Mouse (Mus musculus) left cerebral cortex, adult 2 months (tissue): ENCODE data around the gene Prss48. TPM values are rescaled to one million over a fixed set of nuclear protein-coding genes. Genes with fewer than 3 reads are reported as not detected.

Experiments used
- DNase-seq, 2 experiments: peaks; one replicate each; pipeline ENCODE4 v3.0.0; 2021 to 2022; ENCODE audit warnings: low spot score in 2 of 2, mixed read lengths in 1 of 2; ENCODE audit errors: extremely low spot score in 1 of 2
- H3K27ac ChIP-seq: fragments of 200-600 bp; 2 replicates; pipeline ENCODE4 v1.8.1; 2022
- H3K4me3 ChIP-seq: fragments of 200-600 bp; 2 replicates; pipeline ENCODE4 v1.8.1; 2022
- CTCF ChIP-seq: fragments of 200-600 bp; IDR thresholded peaks from 2 replicates; pipeline ENCODE4 v1.8.1; 2022; ENCODE audit warnings: antibody characterized with exemption, mild to moderate bottlenecking, moderate library complexity
- intact Hi-C: fragments of 180-260 bp; cut with DNase I; formaldehyde crosslinking; loops from one replicate; pipeline ENCODE4 v1.15.1; 2025
- long read RNA-seq, 2 experiments: library from polyadenylated mRNA; stranded (forward); transcript quantifications; one replicate each; pipeline ENCODE4 v2.0.0; 2021; ENCODE audit warnings: borderline mapping rate in 2 of 2
- total RNA-seq, 2 experiments: library from RNA; stranded (reverse); gene quantifications; 2 replicates each; pipeline ENCODE4 v1.2.3; 2021

Prss48 gene
- total RNA-seq = not detected
- long read RNA-seq, experiment 1 = 0 reads
- long read RNA-seq, experiment 2 = 0 reads

GRCm38 (mm10) chr3:86002423-86002822 lies at the start of gene Prss48:
Prss48 (minus strand) TSS chr3:86002491.
- DNase-seq = no peak
- intact Hi-C loops = no loop called here
- Histone ChIP-seq H3K4me3 (no peak within 1 kb of the TSS), H3K27ac (no peak within 1 kb of the TSS)
- peak; percentile 38 for TF ChIP-seq CTCF

DNA sequence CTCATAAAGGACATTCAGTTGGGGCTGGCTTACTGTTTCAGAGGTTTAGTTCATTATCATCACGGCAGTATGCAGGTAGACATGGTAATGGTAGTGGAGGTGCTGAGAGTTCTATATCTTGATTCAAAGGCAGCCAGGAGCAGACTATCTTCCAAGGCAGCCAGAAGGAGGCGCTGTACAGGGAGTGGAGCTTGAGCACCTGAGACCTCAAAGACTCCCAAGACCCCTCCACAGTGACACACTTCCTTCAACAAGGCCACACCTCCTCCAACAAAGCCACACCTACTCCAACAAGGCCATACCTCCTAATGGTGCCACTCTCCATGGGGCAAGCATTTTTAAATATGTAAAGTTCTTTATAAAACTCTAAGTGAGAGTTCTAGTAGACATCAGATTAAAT lies 46.8 kb upstream of the Prss48 start:
- Histone ChIP-seq H3K27ac (no peak overlapping the region), H3K4me3 (no peak overlapping the region)
- intact Hi-C loops = no loop called here
- DNase-seq = no peak
- TF ChIP-seq CTCF = no peak

GRCm38 (mm10) chr3:86047686-86048408 lies 45.6 kb upstream of the Prss48 start:
- Histone ChIP-seq H3K27ac (no peak overlapping the region), H3K4me3 (no peak overlapping the region)
- intact Hi-C loops = no loop called here
- no peak; the same call in 1 of the 2 replicates for TF ChIP-seq CTCF
- DNase-seq = no peak

DNA sequence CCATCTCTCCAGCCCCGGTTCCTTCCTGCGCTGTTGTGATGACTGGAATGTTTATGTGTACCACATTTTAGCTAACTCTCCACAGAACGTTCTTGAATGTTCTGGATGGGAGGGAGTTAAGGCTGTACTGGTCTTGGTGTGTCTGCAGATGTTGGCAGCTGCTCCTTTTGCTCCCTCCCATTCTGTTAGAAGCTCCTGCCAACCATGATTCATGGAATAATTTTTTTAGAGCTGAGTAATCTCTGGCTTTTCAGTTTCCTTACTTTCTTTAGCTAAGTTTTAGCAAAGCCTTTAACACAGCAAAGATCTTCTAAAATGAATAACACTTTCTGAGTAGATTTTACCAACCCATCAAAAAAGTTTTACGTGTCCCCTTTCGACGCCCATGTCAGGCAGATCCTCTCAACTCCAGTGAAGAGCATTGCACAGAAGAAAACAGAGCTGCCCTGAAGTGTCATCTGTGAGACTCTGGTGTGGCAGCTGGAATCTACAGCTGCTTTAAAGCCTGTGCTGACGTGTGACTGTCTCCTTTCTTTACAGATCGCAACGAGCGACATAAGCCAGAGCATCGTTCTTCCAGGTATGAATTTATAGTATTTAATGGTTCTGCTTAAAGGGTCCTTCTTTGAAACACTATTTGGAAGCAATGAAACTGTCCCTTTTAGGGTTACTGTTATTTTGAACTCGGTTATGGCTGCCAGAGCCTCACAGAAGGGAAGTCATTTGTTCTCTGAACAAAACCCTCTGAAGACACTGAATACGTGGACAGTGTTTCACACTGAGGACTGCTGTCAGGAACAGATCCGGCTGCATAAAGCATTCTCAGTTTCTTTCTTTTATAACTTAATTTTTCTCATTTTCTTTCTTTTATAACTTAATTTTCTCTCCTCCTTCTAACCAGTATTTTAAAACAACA lies 38.3 kb upstream of the Prss48 start:
- intact Hi-C loops = no loop called here
- Histone ChIP-seq H3K27ac (peak overlapping the region; percentile 48; the same call in 1 of the 2 replicates), H3K4me3 (no peak overlapping the region)
- DNase-seq = no peak
- no peak for TF ChIP-seq CTCF

DNA sequence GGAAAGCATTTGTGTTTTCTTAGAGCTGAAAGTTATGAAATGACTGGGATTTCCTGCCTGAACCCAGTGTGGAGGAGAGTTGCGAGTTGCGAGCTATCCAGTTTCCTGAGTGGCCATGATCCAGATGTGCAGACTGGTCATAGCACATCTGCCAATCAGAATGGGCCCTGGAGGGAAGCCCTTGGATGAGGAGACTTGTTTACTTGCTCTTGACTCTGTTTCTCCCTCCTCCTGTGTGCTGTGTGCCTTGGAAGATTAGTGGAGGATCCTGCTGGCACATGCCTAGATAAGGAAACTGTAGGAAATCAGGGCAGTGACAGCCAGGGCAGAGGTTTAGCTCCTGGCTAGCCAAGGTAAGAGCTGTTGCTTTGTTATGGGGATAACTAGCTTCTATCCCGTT lies 36.4 kb upstream of the Prss48 start:
- H3K27ac ChIP-seq = peak overlapping the region; percentile 4
- no peak for TF ChIP-seq CTCF
- no peak for DNase-seq
- intact Hi-C loops = no loop called here
- no peak overlapping the region for H3K4me3 ChIP-seq

GRCm38 (mm10) chr3:86037926-86038484 lies 35.7 kb upstream of the Prss48 start:
- TF ChIP-seq CTCF = no peak
- no peak for DNase-seq
- no peak overlapping the region for H3K4me3 ChIP-seq
- H3K27ac ChIP-seq = peak overlapping the region; percentile 4; the same call in 1 of the 2 replicates
- intact Hi-C loops = no loop called here

GRCm38 (mm10) chr3:86033455-86034090 lies 31.3 kb upstream of the Prss48 start:
- no peak for DNase-seq
- Histone ChIP-seq H3K27ac (no peak overlapping the region), H3K4me3 (no peak overlapping the region)
- intact Hi-C loops = no loop called here
- TF ChIP-seq CTCF = no peak

GRCm38 (mm10) chr3:86030566-86030965 lies 28.3 kb upstream of the Prss48 start:
- DNase-seq = no peak
- no peak for TF ChIP-seq CTCF
- no peak overlapping the region for H3K27ac ChIP-seq
- intact Hi-C loops = no loop called here
- no peak overlapping the region for H3K4me3 ChIP-seq

GRCm38 (mm10) chr3:86028658-86029375 lies 26.5 kb upstream of the Prss48 start:
- Histone ChIP-seq H3K27ac (no peak overlapping the region), H3K4me3 (no peak overlapping the region)
- DNase-seq = no peak
- no peak for TF ChIP-seq CTCF
- intact Hi-C loops = no loop called here

DNA sequence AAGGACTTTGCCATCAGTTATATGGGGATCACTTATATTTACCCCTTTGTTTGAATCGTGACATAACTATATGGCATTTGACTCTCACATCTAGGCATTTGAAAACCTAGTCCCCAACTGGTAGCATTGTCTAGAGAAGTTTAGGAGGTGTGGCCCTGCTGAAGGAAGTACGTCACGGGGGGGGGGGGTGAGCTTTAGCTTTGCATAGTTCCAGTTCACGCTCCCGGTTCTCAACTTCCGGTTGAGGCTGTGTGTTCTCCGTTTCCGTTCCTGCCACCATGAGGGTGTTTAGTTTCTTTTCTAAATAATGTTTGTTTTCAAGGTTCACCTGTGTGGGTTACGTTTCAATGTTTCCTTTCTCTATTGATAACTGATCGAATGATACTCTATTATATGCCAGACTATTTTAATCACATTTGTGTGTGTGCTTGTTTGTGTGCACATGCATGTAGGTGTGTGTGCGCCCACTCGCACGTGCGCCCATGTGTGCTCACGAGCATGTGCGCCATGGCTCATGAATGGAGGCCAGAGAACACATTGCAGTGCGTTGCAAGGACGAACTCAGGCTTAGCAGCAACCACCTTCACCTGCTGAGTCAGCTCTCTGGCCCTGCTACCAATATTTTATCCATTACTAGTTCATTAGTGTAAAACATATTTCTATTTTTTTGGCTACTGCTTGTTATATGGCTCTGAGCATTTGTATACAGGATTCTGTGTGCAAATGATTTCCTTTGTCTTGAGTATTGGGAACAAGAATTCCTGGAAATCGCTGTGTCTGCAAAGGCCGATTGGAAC lies 23.2 kb upstream of the Prss48 start:
- intact Hi-C loops = no loop called here
- DNase-seq = no peak
- no peak for TF ChIP-seq CTCF
- Histone ChIP-seq H3K27ac (no peak overlapping the region), H3K4me3 (no peak overlapping the region)
